Mouse (Mus musculus): ENCODE measurements around the gene Faap20.

- no peak for TF ChIP-seq CTCF (IDR thresholded peaks at IDR 0.05; ENCODE audit: low read depth)
- no peak for TF ChIP-seq EP300 (optimal IDR thresholded peaks at IDR 0.05)
Measured at GRCm38 (mm10) chr4:155274851-155275250, 25.2 kb downstream of the Faap20 start.

Measured in stomach, postnatal 0 days (tissue).